Mouse (Mus musculus) central nervous system, embryonic 18 days (tissue): Measurements from ENCODE around the gene Taar8a. TPM values are rescaled to one million over a fixed set of nuclear protein-coding genes. Genes with fewer than 3 reads are reported as not detected.

Source experiments
- polyA plus RNA-seq: library from polyadenylated mRNA; depleted of rRNA; stranded (reverse); fragments of >200 nt; gene quantifications from 2 replicates; pipeline ENCODE4 v1.2.3, GENCODE M21; 2012; rRNA removed

Gene Taar8a
- not detected in 2 replicates for polyA plus RNA-seq

GRCm38 (mm10) chr10:24076200-24076599 is at the start of gene Taar8a:
Gene Taar8a, plus strand, starts transcription at chr10:24076500.

GRCm38 (mm10) chr10:24026922-24027321 is 49.4 kb upstream of the Taar8a start, which contains the start of gene Taar7d:
Gene Taar7d, plus strand, starts transcription at chr10:24027222.

GRCm38 (mm10) chr10:24037314-24037713 is 39.0 kb upstream of the Taar8a start, which contains the start of gene Taar7e:
Gene Taar7e, plus strand, starts transcription at chr10:24037614.

GRCm38 (mm10) chr10:24049210-24049609 is 27.1 kb upstream of the Taar8a start, which contains the start of gene Taar7f:
Gene Taar7f, plus strand, starts transcription at chr10:24049510.

GRCm38 (mm10) chr10:24092194-24092593 is 15.9 kb downstream of the Taar8a start, which contains the start of gene Taar8b:
Gene Taar8b, minus strand, starts transcription at chr10:24092294.

GRCm38 (mm10) chr10:24101812-24102211 is 25.5 kb downstream of the Taar8a start, which contains the start of gene Taar8c:
Gene Taar8c, minus strand, starts transcription at chr10:24101912.

GRCm38 (mm10) chr10:24109434-24109833 is 33.1 kb downstream of the Taar8a start, which contains the start of gene Taar9:
Gene Taar9, minus strand, starts transcription at chr10:24109534.

Other genes starting within 250 kb of the Taar8a start
- 0.06 and 0.07 TPM in 2 replicates for gene Vnn3, start 225.0 kb upstream of the Taar8a start, polyA plus RNA-seq
- 0.44 and 0.58 TPM in 2 replicates for gene Vnn1, start 181.8 kb upstream of the Taar8a start, polyA plus RNA-seq
- gene Taar1, start 156.1 kb upstream of the Taar8a start, polyA plus RNA-seq = not detected in 2 replicates
- not detected in 2 replicates for gene Taar2, start 137.9 kb upstream of the Taar8a start, polyA plus RNA-seq
- gene Taar3, start 126.9 kb upstream of the Taar8a start, polyA plus RNA-seq = not detected in 2 replicates
- not detected in 2 replicates for gene Taar4, start 116.0 kb upstream of the Taar8a start, polyA plus RNA-seq
- 0.13 and 0.16 TPM in 2 replicates for gene Taar5, start 105.8 kb upstream of the Taar8a start, polyA plus RNA-seq
- not detected in 2 replicates for gene Taar6, start 90.9 kb upstream of the Taar8a start, polyA plus RNA-seq
- gene Taar7a, start 83.0 kb upstream of the Taar8a start, polyA plus RNA-seq = not detected in 2 replicates
- not detected in 2 replicates for gene Taar7b, start 76.6 kb upstream of the Taar8a start, polyA plus RNA-seq
- gene Taar7d, start 49.3 kb upstream of the Taar8a start, polyA plus RNA-seq = not detected in 2 replicates
- not detected in 2 replicates for gene Taar7e, start 38.9 kb upstream of the Taar8a start, polyA plus RNA-seq
- not detected in 2 replicates for gene Taar7f, start 27.0 kb upstream of the Taar8a start, polyA plus RNA-seq
- not detected in 2 replicates for gene Taar8b, start 15.8 kb downstream of the Taar8a start, polyA plus RNA-seq
- not detected in 2 replicates for gene Taar8c, start 25.4 kb downstream of the Taar8a start, polyA plus RNA-seq
- not detected in 2 replicates for gene Taar9, start 33.0 kb downstream of the Taar8a start, polyA plus RNA-seq
- gene Stx7, start 72.8 kb downstream of the Taar8a start, polyA plus RNA-seq = 256 and 279 TPM in 2 replicates
- 2.8 and 3.5 TPM in 2 replicates for gene Moxd1, start 147.0 kb downstream of the Taar8a start, polyA plus RNA-seq